ENCODE assay signal across 29 mouse cellular contexts in the genomic region with DNA sequence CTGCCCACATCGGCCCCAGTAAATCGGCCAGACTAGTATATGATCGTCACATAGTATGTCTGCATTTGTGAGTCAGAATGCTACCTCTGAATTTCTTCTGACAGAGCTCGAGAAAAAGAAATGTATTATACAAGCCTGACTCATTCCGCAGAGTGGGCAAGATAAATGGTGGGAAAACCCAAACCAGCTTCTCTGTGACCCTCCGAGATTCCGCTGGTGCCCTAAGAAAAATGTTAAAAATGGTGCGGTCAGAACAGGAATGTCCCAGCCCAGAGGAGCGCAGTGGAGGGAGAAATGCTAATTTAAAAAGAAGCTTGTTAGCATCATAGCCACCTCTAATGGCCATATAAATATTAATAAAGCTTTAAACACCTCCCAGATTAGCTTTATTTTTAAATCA.
DNase-seq lines count a peak whose midpoint lies in the region; ATAC-seq and TF ChIP-seq lines count a peak whose summit lies in the region.
"Had no signal": no experiment of that assay in that cellular context is flagged by ENCODE, and none has a peak within 500 bp of the region (broad histone marks: within the 10 kb centered on the region; RNA-seq: fewer than 3 reads in every experiment).

No protein-coding gene starts in this region.

- no peak overlapping the region for H3K4me2 ChIP-seq in forebrain, embryonic 15.5 days (replicated peaks)
- no peak overlapping the region for H3K4me2 ChIP-seq in midbrain, postnatal 0 days (ENCODE audit: low read depth, low read length, poor library complexity, severe bottlenecking)
- no peak overlapping the region for H3K4me2 ChIP-seq in midbrain, embryonic 14.5 days (ENCODE audit: low read length)
- peak overlapping the region; percentile 32 for H3K4me2 ChIP-seq in embryonic facial prominence, embryonic 14.5 days (ENCODE audit: low read depth, low read length)
- H3K4me2 ChIP-seq: embryonic facial prominence, embryonic 15.5 days; heart, embryonic 15.5 days; limb, embryonic 15.5 days; liver, embryonic 13.5 days; stomach, embryonic 15.5 days had no signal

- intact Hi-C loops in left cerebral cortex, postnatal 25 days (cut with DNase I): no loop called here

- TF ChIP-seq CTCF in midbrain, postnatal 0 days (IDR thresholded peaks at IDR 0.05): no peak

- no peaks in the 10 kb centered on the region for H3K27me3 ChIP-seq in forebrain, embryonic 10.5 days (ENCODE audit: poor library complexity, severe bottlenecking)
- no peaks in the 10 kb centered on the region for H3K27me3 ChIP-seq in forebrain, embryonic 15.5 days
- no peaks in the 10 kb centered on the region for H3K27me3 ChIP-seq in midbrain, postnatal 0 days (ENCODE audit: insufficient read depth, low read length)
- H3K27me3 ChIP-seq in midbrain, embryonic 14.5 days (ENCODE audit: control insufficient read depth, insufficient read depth, low read length): no peaks in the 10 kb centered on the region
- no peaks in the 10 kb centered on the region for H3K27me3 ChIP-seq in embryonic facial prominence, embryonic 14.5 days (replicated peaks; ENCODE audit: control insufficient read depth, insufficient read depth, low read length)
- H3K27me3 ChIP-seq: embryonic facial prominence, embryonic 15.5 days; heart, embryonic 15.5 days; limb, embryonic 15.5 days; liver, embryonic 13.5 days; stomach, embryonic 15.5 days had no signal

- 0 out of 2 replicates have a peak overlapping the region, but pooled peaks have one; percentile 40 for H3K27ac ChIP-seq in forebrain, embryonic 10.5 days
- H3K27ac ChIP-seq in forebrain, embryonic 15.5 days (replicated peaks): no peak overlapping the region
- H3K27ac ChIP-seq in midbrain, postnatal 0 days (ENCODE audit: low read depth, low read length): no peak overlapping the region
- H3K27ac ChIP-seq in midbrain, embryonic 14.5 days (replicated peaks; ENCODE audit: low read depth, low read length): no peak overlapping the region
- H3K27ac ChIP-seq in embryonic facial prominence, embryonic 14.5 days (replicated peaks; ENCODE audit: low read depth, low read length): 0 out of 2 replicates have a peak overlapping the region, but pooled peaks have one; percentile 10
- H3K27ac ChIP-seq: embryonic facial prominence, embryonic 15.5 days; heart, embryonic 10.5 days; heart, embryonic 15.5 days; kidney, postnatal 0 days; limb, embryonic 10.5 days; limb, embryonic 15.5 days; liver, embryonic 13.5 days; macrophage; stomach, embryonic 15.5 days had no signal

- no peaks in the 10 kb centered on the region for H3K36me3 ChIP-seq in forebrain, embryonic 10.5 days (replicated peaks)
- H3K36me3 ChIP-seq in forebrain, embryonic 15.5 days: no peaks in the 10 kb centered on the region
- H3K36me3 ChIP-seq in midbrain, postnatal 0 days (ENCODE audit: insufficient read depth, low read length): no peaks in the 10 kb centered on the region
- H3K36me3 ChIP-seq in midbrain, embryonic 14.5 days (ENCODE audit: control insufficient read depth, insufficient read depth, low read length): no peaks in the 10 kb centered on the region
- no peaks in the 10 kb centered on the region for H3K36me3 ChIP-seq in embryonic facial prominence, embryonic 14.5 days (ENCODE audit: control insufficient read depth, insufficient read depth, low read length)
- H3K36me3 ChIP-seq: embryonic facial prominence, embryonic 15.5 days; heart, embryonic 10.5 days; heart, embryonic 15.5 days; limb, embryonic 10.5 days; limb, embryonic 15.5 days; liver, embryonic 13.5 days; stomach, embryonic 15.5 days had no signal

- no peaks in the 10 kb centered on the region for H3K9me3 ChIP-seq in forebrain, embryonic 10.5 days
- H3K9me3 ChIP-seq in forebrain, embryonic 15.5 days: no peaks in the 10 kb centered on the region
- no peaks in the 10 kb centered on the region for H3K9me3 ChIP-seq in midbrain, postnatal 0 days (ENCODE audit: low read length)
- no peaks in the 10 kb centered on the region for H3K9me3 ChIP-seq in midbrain, embryonic 14.5 days (ENCODE audit: control insufficient read depth, low read length)
- no peaks in the 10 kb centered on the region for H3K9me3 ChIP-seq in embryonic facial prominence, embryonic 14.5 days (ENCODE audit: control insufficient read depth, low read length)
- H3K9me3 ChIP-seq: embryonic facial prominence, embryonic 15.5 days; heart, embryonic 10.5 days; heart, embryonic 15.5 days; limb, embryonic 10.5 days; limb, embryonic 15.5 days; liver, embryonic 13.5 days; stomach, embryonic 15.5 days had no signal

- no peak for DNase-seq in forebrain, embryonic 10.5 days (ENCODE audit: extremely low spot score, low spot score)
- no peak for DNase-seq in midbrain, postnatal 0 days (ENCODE audit: low spot score)
- no peak for DNase-seq in midbrain, embryonic 14.5 days
- peak; percentile 10 for DNase-seq in embryonic facial prominence, embryonic 14.5 days (ENCODE audit: low spot score)
- peak; percentile 13 for DNase-seq in mesoderm, embryonic 11.5 days (ENCODE audit: low read depth, low spot score)
- no peak for DNase-seq in left cerebral cortex, postnatal 25 days (ENCODE audit: low spot score in 2 of 2)
- DNase-seq: adrenal gland, adult 2 months; adrenal gland, postnatal 36 days; B cell, adult 2 months; cerebellum, adult 18-20 months; cerebellum, postnatal 10 days; gastrocnemius, postnatal 10 days; kidney, adult 8-10 months; layer of hippocampus, postnatal 36 days; liver, embryonic 13.5 days; lung, adult 18-20 months; lung, postnatal 10 days; right cerebral cortex, postnatal 14 days had no signal

- no peak for ATAC-seq in forebrain, embryonic 15.5 days (replicated peaks)
- 0 out of 2 replicates have a peak, but pooled peaks have one; percentile 25 for ATAC-seq in midbrain, postnatal 0 days (ENCODE audit: low FRiP score)
- no peak for ATAC-seq in midbrain, embryonic 14.5 days (ENCODE audit: low FRiP score, low TSS enrichment)
- ATAC-seq in embryonic facial prominence, embryonic 14.5 days (ENCODE audit: low read depth): no peak
- ATAC-seq: activated CD4-positive, CD25-positive, alpha-beta regulatory T cell, adult 4 months; intestine, embryonic 16.5 days had no signal

- 90% methylated on average over 9 of the region's 9 CpGs for WGBS in forebrain, embryonic 10.5 days
- WGBS in forebrain, embryonic 15.5 days: 78% methylated on average over 9 of the region's 9 CpGs
- WGBS in midbrain, postnatal 0 days: 78% methylated on average over 9 of the region's 9 CpGs
- WGBS in midbrain, embryonic 14.5 days: 79% methylated on average over 9 of the region's 9 CpGs
- WGBS in embryonic facial prominence, embryonic 14.5 days: 69% methylated on average over 9 of the region's 9 CpGs

- H3K4me3 ChIP-seq in forebrain, embryonic 10.5 days: no peak overlapping the region
- H3K4me3 ChIP-seq in forebrain, embryonic 15.5 days: no peak overlapping the region
- H3K4me3 ChIP-seq in midbrain, postnatal 0 days (ENCODE audit: low read depth, low read length): no peak overlapping the region
- no peak overlapping the region for H3K4me3 ChIP-seq in midbrain, embryonic 14.5 days (replicated peaks; ENCODE audit: low read depth, low read length)
- no peak overlapping the region for H3K4me3 ChIP-seq in embryonic facial prominence, embryonic 14.5 days (ENCODE audit: low read depth, low read length)
- H3K4me3 ChIP-seq: embryonic facial prominence, embryonic 15.5 days; heart, embryonic 10.5 days; heart, embryonic 15.5 days; limb, embryonic 10.5 days; limb, embryonic 15.5 days; liver, embryonic 13.5 days; stomach, embryonic 15.5 days had no signal

- H3K9ac ChIP-seq in forebrain, embryonic 15.5 days (replicated peaks): no peak overlapping the region
- no peak overlapping the region for H3K9ac ChIP-seq in midbrain, postnatal 0 days (replicated peaks; ENCODE audit: low read length, poor library complexity, severe bottlenecking)
- H3K9ac ChIP-seq in midbrain, embryonic 14.5 days (replicated peaks; ENCODE audit: low read length): no peak overlapping the region
- H3K9ac ChIP-seq in embryonic facial prominence, embryonic 14.5 days (ENCODE audit: low read depth, low read length): no peak overlapping the region
- H3K9ac ChIP-seq: embryonic facial prominence, embryonic 15.5 days; heart, embryonic 15.5 days; limb, embryonic 15.5 days; liver, embryonic 13.5 days; stomach, embryonic 15.5 days had no signal

- H3K4me1 ChIP-seq in forebrain, embryonic 10.5 days: peaks cover 16% of the 10 kb centered on the region
- H3K4me1 ChIP-seq in forebrain, embryonic 15.5 days: peaks cover 15% of the 10 kb centered on the region
- H3K4me1 ChIP-seq in midbrain, postnatal 0 days (ENCODE audit: insufficient read depth, low read length): no peaks in the 10 kb centered on the region
- H3K4me1 ChIP-seq in midbrain, embryonic 14.5 days (ENCODE audit: control insufficient read depth, insufficient read depth, low read length): peaks cover 8% of the 10 kb centered on the region
- H3K4me1 ChIP-seq in embryonic facial prominence, embryonic 14.5 days (ENCODE audit: control insufficient read depth, insufficient read depth, low read length): peaks cover 6% of the 10 kb centered on the region; the same call in 1 of the 2 replicates
- H3K4me1 ChIP-seq: heart, embryonic 15.5 days; liver, embryonic 13.5 days; stomach, embryonic 15.5 days had no signal

Comparison
In these comparisons a context has a peak if more than half of its experiments do, and no peak if none do; other contexts are left out.
1. H3K27ac ChIP-seq: peak in forebrain, embryonic 10.5 days (single experiment) and embryonic facial prominence, embryonic 14.5 days (single experiment); none in forebrain, embryonic 15.5 days (single experiment), midbrain, postnatal 0 days (single experiment) and midbrain, embryonic 14.5 days (single experiment).
2. DNase-seq: peak in embryonic facial prominence, embryonic 14.5 days (single experiment) and mesoderm, embryonic 11.5 days (single experiment); none in forebrain, embryonic 10.5 days (single experiment), midbrain, postnatal 0 days (single experiment), midbrain, embryonic 14.5 days (single experiment) and left cerebral cortex, postnatal 25 days (0 of 2).